Mouse (Mus musculus) intestine, embryonic 15.5 days (tissue): Measurements from ENCODE around the gene Sox8. TPM values are rescaled to one million over a fixed set of nuclear protein-coding genes. Genes with fewer than 3 reads are reported as not detected.

Experiments used
- ATAC-seq: fragments of 200-750 bp; cut with Nextera tagmentation; 2 replicates; pipeline ENCODE4 v1.8.0; 2017; ENCODE audit warnings: moderate TSS enrichment, moderate library complexity
- H3K27ac ChIP-seq: fragments of 300-500 bp; sonication (generic); 2 replicates; pipeline ENCODE4 v1.5.1; 2015; ENCODE audit warnings: mild to moderate bottlenecking, inconsistent platforms
- H3K27me3 ChIP-seq: fragments of 300-500 bp; sonication (generic); replicated peaks from 2 replicates; pipeline ENCODE4 v1.6.1; 2015; ENCODE audit warnings: inconsistent platforms
- H3K36me3 ChIP-seq: fragments of 300-500 bp; sonication (generic); 2 replicates; pipeline ENCODE4 v1.6.1; 2015; ENCODE audit warnings: inconsistent platforms
- H3K4me1 ChIP-seq: fragments of 300-500 bp; sonication (generic); replicated peaks from 2 replicates; pipeline ENCODE4 v1.6.1; 2015; ENCODE audit warnings: inconsistent platforms
- H3K4me2 ChIP-seq: fragments of 300-500 bp; sonication (generic); replicated peaks from 2 replicates; pipeline ENCODE4 v1.6.1; 2015; ENCODE audit warnings: mild to moderate bottlenecking, inconsistent platforms
- H3K4me3 ChIP-seq: fragments of 300-500 bp; sonication (generic); replicated peaks from 2 replicates; pipeline ENCODE4 v1.5.1; 2015; ENCODE audit warnings: inconsistent platforms
- H3K9ac ChIP-seq: fragments of 300-500 bp; sonication (generic); 2 replicates; pipeline ENCODE4 v1.6.1; 2015; ENCODE audit warnings: inconsistent platforms
- H3K9me3 ChIP-seq: fragments of 300-500 bp; sonication (generic); 2 replicates; pipeline ENCODE4 v1.6.1; 2016; ENCODE audit warnings: inconsistent platforms
- WGBS: fragments of 180-500 bp; shearing (Covaris S2); methylation state at CpG from one replicate; pipeline ENCODE4 v1.1.7; 2015; 5-methylcytosine and 5-hydroxymethylcytosine counted together
- polyA plus RNA-seq: library from polyadenylated mRNA; unstranded; fragments of >200 nt; fragmentation: Nextera tagmentation; extraction: Ambion mirVana; gene quantifications from 2 replicates; pipeline ENCODE4 v1.2.1, GENCODE M21; 2015

The Sox8 gene
- polyA plus RNA-seq, 1 experiment from 2014 or later = 5.8 TPM

- 71% methylated on average over 5 of the region's 5 CpGs for WGBS
- no peak overlapping the region for H3K4me2 ChIP-seq
- no peaks in the 10 kb centered on the region for H3K27me3 ChIP-seq
- peaks cover 7% of the 10 kb centered on the region for H3K4me1 ChIP-seq
- H3K4me3 ChIP-seq = no peak overlapping the region
- no peak for ATAC-seq
- no peaks in the 10 kb centered on the region for H3K36me3 ChIP-seq
- H3K9me3 ChIP-seq = no peaks in the 10 kb centered on the region
- no peak overlapping the region for H3K27ac ChIP-seq
- no peak overlapping the region for H3K9ac ChIP-seq
Observed at GRCm38 (mm10) chr17:25540731-25541130, 29.8 kb downstream of the Sox8 start.

- no peaks in the 10 kb centered on the region for H3K27me3 ChIP-seq
- no peaks in the 10 kb centered on the region for H3K36me3 ChIP-seq
- H3K27ac ChIP-seq = no peak overlapping the region
- H3K9me3 ChIP-seq = no peaks in the 10 kb centered on the region
- no peak overlapping the region for H3K4me3 ChIP-seq
- H3K9ac ChIP-seq = no peak overlapping the region
- 32% methylated on average over 27 of the region's 27 CpGs for WGBS
- H3K4me1 ChIP-seq = peaks cover 7% of the 10 kb centered on the region
- no peak overlapping the region for H3K4me2 ChIP-seq
- no peak for ATAC-seq
Observed at GRCm38 (mm10) chr17:25538945-25539875, 31.3 kb downstream of the Sox8 start.

- H3K4me3 ChIP-seq = no peak overlapping the region
- no peak overlapping the region for H3K27ac ChIP-seq
- no peaks in the 10 kb centered on the region for H3K27me3 ChIP-seq
- no peaks in the 10 kb centered on the region for H3K9me3 ChIP-seq
- H3K36me3 ChIP-seq = no peaks in the 10 kb centered on the region
- H3K4me2 ChIP-seq = no peak overlapping the region
- no peak overlapping the region for H3K9ac ChIP-seq
- ATAC-seq = no peak
- WGBS = 57% methylated on average over 8 of the region's 8 CpGs
- H3K4me1 ChIP-seq = no peaks in the 10 kb centered on the region; the same call in 1 of the 2 replicates
Observed at GRCm38 (mm10) chr17:25530357-25531022, 40.0 kb downstream of the Sox8 start.

- H3K9me3 ChIP-seq = no peaks in the 10 kb centered on the region
- WGBS = 83% methylated on average over 12 of the region's 12 CpGs
- H3K4me2 ChIP-seq = no peak overlapping the region
- no peaks in the 10 kb centered on the region for H3K27me3 ChIP-seq
- H3K4me3 ChIP-seq = no peak overlapping the region
- no peak overlapping the region for H3K9ac ChIP-seq
- no peak overlapping the region for H3K27ac ChIP-seq
- no peaks in the 10 kb centered on the region for H3K36me3 ChIP-seq
- no peaks in the 10 kb centered on the region for H3K4me1 ChIP-seq
- no peak for ATAC-seq
Observed at GRCm38 (mm10) chr17:25522080-25522479, 48.4 kb downstream of the Sox8 start.

- no peak for ATAC-seq
- Histone ChIP-seq H3K36me3 (no peaks in the 10 kb centered on the region), H3K27ac (no peak overlapping the region), H3K9me3 (no peaks in the 10 kb centered on the region), H3K9ac (no peak overlapping the region), H3K27me3 (no peaks in the 10 kb centered on the region), H3K4me2 (no peak overlapping the region), H3K4me3 (no peak overlapping the region), H3K4me1 (no peaks in the 10 kb centered on the region)
- WGBS = 31% methylated on average over 9 of the region's 9 CpGs
Observed at GRCm38 (mm10) chr17:25520492-25520891, 50.0 kb downstream of the Sox8 start.

GRCm38 (mm10) chr17:25519511-25519910 lies 51.0 kb downstream of the Sox8 start:
- Histone ChIP-seq H3K9ac (no peak overlapping the region), H3K36me3 (no peaks in the 10 kb centered on the region), H3K4me2 (no peak overlapping the region), H3K27ac (no peak overlapping the region), H3K4me1 (no peaks in the 10 kb centered on the region), H3K9me3 (no peaks in the 10 kb centered on the region), H3K27me3 (no peaks in the 10 kb centered on the region), H3K4me3 (no peak overlapping the region)
- WGBS = 80% methylated on average over 5 of the region's 5 CpGs
- ATAC-seq = no peak

DNA sequence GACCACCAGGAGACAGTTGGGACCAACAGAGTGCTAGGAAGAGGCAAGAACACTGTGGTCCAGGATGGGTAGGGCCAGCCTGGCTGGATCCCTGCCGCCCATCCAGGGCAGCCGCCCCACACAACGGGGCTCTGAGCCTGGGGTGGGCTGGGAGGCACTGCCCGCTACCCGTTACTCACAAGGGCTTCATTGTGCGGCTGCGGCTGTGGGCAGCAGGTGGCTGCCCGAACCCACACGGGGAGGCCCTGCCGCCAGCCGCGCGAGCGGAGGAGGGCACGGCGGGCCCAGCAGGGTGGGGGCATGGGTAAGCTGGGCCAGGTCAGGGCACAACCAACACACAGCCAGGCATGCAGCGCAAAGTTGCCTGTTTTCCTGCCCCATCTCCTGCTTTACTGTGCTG lies 52.3 kb downstream of the Sox8 start:
- Histone ChIP-seq H3K27me3 (no peaks in the 10 kb centered on the region), H3K9me3 (no peaks in the 10 kb centered on the region), H3K27ac (no peak overlapping the region), H3K36me3 (no peaks in the 10 kb centered on the region), H3K4me2 (no peak overlapping the region), H3K9ac (no peak overlapping the region), H3K4me1 (no peaks in the 10 kb centered on the region), H3K4me3 (no peak overlapping the region)
- 86% methylated on average over 17 of the region's 17 CpGs for WGBS
- ATAC-seq = no peak

GRCm38 (mm10) chr17:25516315-25516714 lies 54.2 kb downstream of the Sox8 start:
- Histone ChIP-seq H3K36me3 (no peaks in the 10 kb centered on the region), H3K4me2 (no peak overlapping the region), H3K27me3 (no peaks in the 10 kb centered on the region), H3K4me1 (no peaks in the 10 kb centered on the region), H3K9me3 (no peaks in the 10 kb centered on the region), H3K27ac (no peak overlapping the region), H3K4me3 (no peak overlapping the region), H3K9ac (no peak overlapping the region)
- WGBS = 27% methylated on average over 5 of the region's 5 CpGs
- no peak for ATAC-seq

Other genes with a start within 250 kb of the Sox8 start
- gene Tpsab1, start 225.1 kb downstream of the Sox8 start, polyA plus RNA-seq = not detected in 2 replicates
- 1.9 TPM in 2 replicates for gene Tpsb2, start 204.4 kb downstream of the Sox8 start, polyA plus RNA-seq
- gene Tpsg1, start 201.4 kb downstream of the Sox8 start, polyA plus RNA-seq = 14.3 and 17.6 TPM in 2 replicates
- 4.3 and 4.6 TPM in 2 replicates for gene Cacna1h, start 136.9 kb downstream of the Sox8 start, polyA plus RNA-seq
- not detected in 2 replicates for gene Tekt4, start 116.1 kb downstream of the Sox8 start, polyA plus RNA-seq
- 0.49 and 0.73 TPM in 2 replicates for gene Sstr5, start 73.4 kb downstream of the Sox8 start, polyA plus RNA-seq
- 33.0 and 35.9 TPM in 2 replicates for gene Lmf1, start 8.4 kb upstream of the Sox8 start, polyA plus RNA-seq
- gene Gng13, start 146.5 kb upstream of the Sox8 start, polyA plus RNA-seq = 2.6 and 2.9 TPM in 2 replicates
- gene Chtf18, start 156.7 kb upstream of the Sox8 start, polyA plus RNA-seq = 23.5 and 26.8 TPM in 2 replicates
- gene Rpusd1, start 157.0 kb upstream of the Sox8 start, polyA plus RNA-seq = 16.4 and 17.0 TPM in 2 replicates
- gene Mslnl, start 165.4 kb upstream of the Sox8 start, polyA plus RNA-seq = 0.06 TPM in 1 of 2 replicates, not detected in the other
- 21.6 and 22.1 TPM in 2 replicates for gene Msln, start 183.7 kb upstream of the Sox8 start, polyA plus RNA-seq
- 29.0 and 31.5 TPM in 2 replicates for gene Narfl, start 203.1 kb upstream of the Sox8 start, polyA plus RNA-seq
- gene Haghl, start 215.0 kb upstream of the Sox8 start, polyA plus RNA-seq = 37.9 and 41.5 TPM in 2 replicates
- 0.15 and 0.40 TPM in 2 replicates for gene Ccdc78, start 215.9 kb upstream of the Sox8 start, polyA plus RNA-seq
- gene Fam173a, start 222.2 kb upstream of the Sox8 start, polyA plus RNA-seq = 82.5 and 101 TPM in 2 replicates
- gene AC134908.4, start 225.0 kb upstream of the Sox8 start, polyA plus RNA-seq = not detected in 2 replicates
- 41.9 and 45.6 TPM in 2 replicates for gene Metrn, start 226.4 kb upstream of the Sox8 start, polyA plus RNA-seq
- gene Fbxl16, start 238.4 kb upstream of the Sox8 start, polyA plus RNA-seq = 3.1 and 4.1 TPM in 2 replicates